Mouse (Mus musculus): ENCODE data around the gene Frrs1l.

Frrs1l gene

DNA sequence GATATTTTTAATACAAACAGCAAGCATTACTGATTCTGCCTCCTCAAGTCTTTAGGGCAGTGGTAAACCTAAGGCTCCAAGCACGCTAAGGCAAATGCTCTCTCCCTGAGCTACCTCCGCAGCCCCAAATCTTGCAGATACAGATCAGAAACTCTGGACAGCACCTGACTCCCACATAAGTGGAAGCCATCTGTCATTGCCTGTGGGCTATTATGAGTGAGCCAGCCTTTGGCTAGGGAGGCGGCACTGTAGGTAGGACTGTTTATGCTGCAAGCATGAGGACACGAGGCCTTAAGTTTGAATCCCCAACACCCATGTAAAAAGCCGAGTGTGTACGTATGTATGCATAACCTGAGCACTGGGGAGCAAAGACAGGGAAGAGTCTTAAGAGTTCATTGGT lies 26.5 kb downstream of the Frrs1l start:
- peak; percentile 41 to 66 for DNase-seq

DNA sequence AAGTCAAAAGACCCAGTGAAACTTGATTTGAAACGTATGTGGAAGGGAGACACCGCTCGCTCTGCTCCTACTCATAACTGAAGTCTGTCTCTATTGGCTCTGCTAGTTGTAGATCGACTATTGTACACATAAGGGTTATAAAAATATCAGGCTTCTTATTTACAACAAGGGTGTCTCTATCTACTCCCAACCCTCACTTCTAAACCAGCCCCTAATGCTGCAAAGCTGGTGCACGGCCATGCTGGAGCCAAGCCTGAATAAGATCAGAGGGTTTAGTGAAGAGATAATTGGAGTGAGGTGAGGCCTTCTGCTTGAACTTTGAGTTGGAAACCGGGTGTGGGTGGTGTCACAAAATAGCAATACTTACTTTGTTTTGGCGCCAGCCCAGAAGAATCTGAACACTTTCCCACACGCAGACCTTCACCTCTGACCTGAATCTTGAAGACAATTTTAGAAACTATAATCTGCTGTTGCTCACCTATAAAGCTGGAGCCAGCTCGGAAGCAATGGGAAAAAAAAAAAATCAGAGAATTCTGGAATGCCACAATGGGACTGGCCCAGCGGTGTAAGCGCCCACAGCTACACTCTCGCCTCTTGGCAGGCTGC lies 28.8 kb downstream of the Frrs1l start:
- DNase-seq, result no peak

DNA sequence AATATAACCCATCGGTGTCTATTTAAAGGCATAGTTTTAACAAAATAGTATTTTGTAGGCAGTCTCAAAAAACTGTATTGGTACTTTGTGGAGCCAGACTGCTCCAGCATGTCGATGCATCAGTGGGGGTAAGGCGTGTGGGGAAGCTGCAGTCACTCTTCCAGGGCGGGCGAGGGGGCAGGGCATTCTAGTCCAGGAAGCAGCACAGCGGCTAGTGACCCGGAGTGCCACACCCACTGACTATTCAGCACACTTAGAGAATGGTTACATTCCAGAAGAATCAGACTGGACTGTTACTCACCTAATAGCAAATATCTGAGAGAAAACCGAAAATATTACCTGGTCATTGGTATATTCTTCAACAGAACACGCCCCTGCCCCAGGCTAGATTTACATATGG lies 32.7 kb downstream of the Frrs1l start:
- DNase-seq, result no peak

DNA sequence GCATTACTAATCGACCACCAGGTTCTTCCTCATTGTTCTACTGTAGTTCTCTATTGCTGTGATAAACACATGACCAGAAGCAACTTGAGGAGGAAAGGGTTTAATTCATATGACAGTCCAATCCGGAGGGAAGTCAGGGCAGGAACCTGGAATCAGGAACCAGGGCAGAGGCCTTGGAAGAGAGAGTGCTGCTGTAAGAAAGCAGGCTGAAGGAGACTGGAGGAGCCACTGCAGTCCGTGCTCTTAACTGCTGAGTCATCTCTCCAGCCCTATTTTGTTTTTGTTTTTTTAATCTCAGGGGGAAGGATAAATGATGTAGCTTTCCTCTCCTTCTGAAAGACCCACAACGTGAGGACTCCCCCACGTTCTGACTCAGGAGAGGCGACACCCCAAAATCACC lies 37.0 kb downstream of the Frrs1l start:
- DNase-seq, result no peak

DNA sequence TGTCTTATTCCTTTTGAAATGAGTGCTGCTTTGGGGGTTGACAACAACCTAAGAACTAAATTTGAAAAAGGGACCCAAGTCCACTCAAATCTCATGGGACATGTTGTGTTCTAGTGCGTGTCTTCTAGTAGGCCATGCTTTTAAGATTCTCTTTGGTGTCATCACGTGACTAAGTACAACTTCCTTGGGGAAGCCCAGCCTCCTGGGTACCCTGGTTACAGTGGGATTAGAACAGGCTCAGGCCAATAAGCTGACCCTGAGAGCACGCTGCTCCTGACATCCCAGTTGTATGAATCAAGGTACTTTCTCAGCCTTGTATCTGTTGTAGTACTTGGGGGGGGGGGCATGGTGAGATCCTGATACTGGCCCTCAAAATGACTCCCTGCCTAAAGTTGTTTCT lies 38.5 kb downstream of the Frrs1l start:
- DNase-seq, result no peak

DNA sequence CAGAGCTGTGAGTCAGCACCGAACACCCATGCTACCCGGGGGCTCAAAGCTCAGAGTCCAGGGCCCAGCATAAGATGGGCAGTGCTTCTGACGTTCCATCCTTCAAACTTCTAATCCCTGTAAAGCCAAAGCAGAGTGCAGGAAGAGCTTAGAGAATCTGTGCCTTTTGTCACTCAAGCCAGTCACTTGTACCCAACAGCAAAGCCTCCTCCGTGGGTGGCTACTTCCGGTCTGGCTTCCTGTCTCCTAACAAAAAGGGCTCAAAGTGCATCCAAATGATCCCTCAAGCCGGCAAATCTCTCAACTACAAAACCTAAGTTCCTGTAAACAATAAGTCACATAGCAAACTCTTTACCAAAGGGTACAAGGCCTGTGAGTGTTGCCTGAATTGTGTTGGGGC lies 40.7 kb downstream of the Frrs1l start:
- no peak for DNase-seq

DNA sequence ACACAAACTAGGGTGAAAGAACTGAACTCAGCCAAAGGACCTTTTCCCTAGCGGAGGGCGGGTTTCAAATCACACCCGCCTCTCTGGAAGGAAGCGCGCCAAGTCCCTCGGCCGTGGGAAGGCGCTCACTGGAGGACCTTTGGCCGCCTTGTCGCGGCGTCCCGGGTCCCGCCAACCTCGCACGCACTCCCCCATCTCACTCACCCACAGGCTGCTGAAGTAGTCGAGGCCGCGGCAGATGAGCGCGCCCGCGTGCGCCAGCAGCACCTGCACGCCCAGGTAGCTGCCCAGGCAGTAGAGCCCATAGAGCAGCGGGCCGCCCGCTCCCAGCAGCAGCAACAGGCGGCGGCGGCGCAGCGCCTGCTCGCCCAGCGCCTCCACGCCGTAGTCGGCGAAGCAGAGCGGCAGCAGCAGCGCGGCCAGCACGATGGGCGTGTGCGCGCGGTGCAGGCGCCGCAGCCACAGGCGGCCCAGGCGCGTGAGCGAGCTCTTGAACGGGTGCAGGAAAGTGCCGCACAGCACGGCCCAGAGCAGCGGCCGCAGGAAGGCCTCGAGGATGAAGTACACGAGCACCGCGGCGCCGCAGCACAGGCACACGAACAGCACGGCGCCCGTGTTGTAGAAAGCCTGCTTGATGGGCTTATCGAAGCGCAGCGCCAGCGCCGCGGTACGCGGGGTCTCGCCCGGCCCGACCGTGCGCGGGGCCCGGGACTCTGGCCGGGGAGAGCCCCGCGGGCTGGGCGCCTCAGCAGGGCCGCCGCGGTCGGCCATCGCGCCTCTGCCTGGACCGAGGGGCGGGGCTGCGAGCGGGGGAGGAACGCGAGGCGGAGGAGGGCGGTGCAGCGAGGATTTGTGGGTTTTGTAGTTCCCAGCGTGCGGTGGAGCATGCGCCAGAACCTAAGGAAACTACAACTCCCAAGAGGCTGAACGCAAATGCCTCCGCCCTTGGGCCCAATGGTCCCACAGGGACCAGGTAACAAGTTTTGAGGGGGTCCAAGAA lies 43.2 kb downstream of the Frrs1l start, which contains the start of gene Tmem245:
TSS of gene Tmem245 (minus strand) at position 797 of the 1,000 bp plus-strand sequence.
- DNase-seq, result peak; percentile 95 to 96

DNA sequence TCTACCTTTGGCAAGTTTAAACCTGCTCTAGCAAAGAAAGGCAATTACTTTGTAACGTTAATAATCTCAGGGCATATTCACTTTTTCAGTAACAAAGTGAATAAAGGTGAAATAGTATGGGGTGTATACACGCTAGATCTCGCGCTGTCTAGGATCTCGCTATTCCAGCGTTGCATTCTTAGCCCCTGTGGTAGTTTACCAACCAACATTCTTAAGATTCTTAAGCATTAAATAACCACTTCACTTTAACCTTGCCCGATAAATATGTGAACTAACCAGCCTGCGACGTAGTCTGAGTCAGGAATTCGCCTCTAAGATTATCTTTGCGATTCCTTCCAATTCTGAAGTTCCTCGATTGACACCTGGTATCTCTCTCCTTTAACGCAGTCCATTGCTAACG lies 44.0 kb downstream of the Frrs1l start:
- DNase-seq, result no peak

DNA sequence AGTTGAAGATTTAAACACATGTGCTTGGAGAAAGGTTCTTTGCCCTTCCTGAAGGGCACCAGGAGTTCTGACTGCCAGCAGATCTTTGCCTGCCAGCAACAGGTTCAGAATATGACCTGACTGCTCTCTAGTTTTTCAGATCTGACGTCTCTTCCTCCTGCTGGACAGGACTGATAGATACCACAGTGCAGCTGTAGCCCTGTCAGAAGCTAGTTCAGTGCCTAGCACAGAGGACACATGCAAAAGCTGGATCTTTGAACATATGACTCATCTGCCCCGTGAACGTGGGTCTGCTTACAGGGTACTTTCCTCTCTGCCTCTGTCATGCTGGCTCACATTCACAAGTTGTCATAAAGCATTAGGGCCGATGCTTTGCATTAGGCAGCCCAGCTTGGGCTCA lies 45.9 kb downstream of the Frrs1l start:
- DNase-seq, result no peak

DNA sequence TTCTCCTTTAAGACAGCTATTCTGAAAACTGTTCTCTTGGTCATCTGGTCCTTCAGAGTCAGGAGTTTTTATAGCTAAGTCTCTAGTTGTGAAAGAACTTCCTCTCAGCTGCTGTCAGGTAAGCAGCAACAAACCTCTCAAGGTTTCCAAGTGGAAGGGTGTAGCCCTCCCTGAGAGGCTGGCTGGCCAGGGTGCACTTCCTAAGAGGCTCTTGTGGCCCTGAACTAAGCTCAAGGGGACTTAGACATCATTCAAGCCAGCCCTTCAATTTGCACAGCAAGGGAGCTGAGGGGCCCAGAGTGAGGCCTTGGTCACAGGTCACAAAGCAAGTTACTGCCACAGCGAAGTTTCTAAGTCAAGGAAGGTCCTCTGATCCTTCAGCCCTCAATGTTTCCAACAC lies 46.9 kb downstream of the Frrs1l start:
- DNase-seq, result no peak

DNA sequence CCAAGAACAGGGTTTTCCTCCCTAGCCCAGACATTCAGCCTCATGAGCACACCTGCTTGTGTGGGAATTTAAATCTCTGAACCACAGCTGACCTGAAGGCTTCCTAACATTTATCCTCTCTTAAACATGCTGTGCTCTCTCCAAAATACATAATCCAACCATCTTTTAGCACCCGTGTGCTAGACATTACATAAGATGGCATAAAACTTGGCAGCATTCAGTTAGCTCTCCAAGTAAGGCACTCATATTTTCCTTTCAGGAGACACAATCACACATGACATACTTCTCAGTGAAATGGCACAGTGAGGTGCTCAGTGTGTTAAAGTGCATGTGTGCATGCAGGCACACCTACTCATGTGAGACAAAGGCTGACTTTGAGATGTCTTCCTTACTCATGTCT lies 47.6 kb downstream of the Frrs1l start:
- DNase-seq, result no peak

DNA sequence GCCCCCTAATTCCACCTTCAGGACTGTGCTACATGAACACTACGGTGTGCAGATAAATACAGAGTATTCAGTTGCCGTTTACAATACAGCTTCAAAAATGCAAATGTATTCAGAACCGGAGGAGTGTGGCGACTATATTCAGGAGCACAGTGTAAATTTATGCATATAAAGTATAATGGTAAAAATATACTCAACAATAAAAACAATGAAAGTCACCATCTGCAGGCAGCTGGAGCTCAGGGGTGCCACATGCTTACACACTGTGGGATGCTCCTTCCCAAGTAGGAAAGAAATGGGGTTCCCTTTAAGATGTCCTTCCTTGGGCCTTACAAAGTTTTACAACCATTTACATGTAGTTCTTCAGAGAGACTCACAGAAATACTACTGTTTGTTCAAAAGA lies 48.7 kb downstream of the Frrs1l start:
- no peak for DNase-seq

DNA sequence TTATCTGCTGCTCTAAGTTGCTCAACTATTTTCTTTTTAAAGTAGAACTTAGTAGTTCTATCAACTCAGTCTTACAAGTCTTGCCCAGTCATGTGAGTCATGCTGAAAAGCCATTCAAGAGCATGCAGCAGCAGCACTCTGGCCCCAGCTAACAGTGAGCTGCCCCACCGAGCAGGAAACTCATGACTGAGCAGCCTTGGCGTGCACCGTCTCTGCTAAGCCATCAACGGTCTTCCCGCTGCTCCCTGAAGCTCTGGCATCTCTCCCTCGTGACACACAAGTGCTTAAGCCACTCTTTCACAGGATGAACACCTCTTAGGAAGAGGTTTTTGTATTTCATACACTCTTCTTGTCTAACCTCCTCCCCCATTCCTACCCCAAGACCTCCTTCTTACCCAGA lies 53.1 kb downstream of the Frrs1l start:
- no peak for DNase-seq

DNA sequence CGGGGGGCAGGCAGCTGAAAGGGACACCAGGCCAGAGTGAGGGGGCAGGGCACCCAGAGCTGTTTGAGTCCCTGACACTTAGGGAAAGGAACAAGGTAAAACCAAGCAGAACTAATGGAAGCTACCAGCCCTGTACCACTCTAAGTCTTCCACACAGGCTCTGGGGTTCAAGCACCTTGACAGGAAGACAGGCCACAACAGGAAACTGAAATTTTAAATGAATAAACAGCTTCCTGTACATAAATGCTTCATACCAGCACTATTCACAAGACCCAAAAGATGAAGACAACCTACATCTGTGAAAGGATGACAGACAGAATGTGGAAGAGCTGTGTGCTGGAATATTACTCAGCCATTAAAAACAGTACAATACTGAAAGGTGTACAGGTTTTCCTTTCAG lies 54.9 kb downstream of the Frrs1l start:
- DNase-seq, result no peak

DNA sequence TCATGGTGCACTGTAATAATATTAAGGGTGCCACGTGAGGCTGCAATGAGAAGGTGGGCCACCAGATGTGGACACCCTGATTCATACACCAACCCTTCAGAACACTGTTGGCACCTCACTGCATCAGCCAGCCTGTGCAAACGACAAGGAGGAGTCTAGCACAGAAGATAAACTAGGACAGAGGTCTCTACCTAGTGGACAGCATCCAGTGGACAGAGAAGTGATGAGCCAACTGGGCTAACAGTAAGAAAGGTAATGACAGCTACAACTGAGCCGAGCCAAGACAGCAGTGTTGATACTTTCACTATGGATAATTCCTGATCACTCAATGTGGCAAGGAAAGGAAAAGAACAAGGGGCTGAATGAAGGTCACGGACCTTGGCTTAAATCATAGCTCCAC lies 57.0 kb downstream of the Frrs1l start:
- no peak for DNase-seq

DNA sequence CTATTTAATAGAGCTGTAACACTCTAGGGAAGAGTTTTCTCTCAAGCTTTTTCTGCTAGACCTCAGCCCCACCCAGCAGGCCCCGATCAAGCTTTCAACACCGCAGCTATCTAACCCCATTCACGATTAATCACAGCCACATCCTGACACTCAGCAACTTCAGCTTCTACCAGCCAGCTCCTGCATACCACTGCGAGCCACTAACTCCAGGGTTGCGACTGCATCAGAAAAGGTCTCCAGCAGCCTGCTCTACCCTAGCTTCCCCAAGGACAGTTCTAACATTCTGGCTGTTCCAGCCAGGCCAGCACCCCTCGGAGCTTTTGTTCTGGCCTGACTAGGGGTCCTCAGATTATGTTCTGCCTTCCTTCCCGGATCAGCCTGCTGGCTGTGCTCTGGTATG lies 58.1 kb downstream of the Frrs1l start:
- DNase-seq, result no peak

DNA sequence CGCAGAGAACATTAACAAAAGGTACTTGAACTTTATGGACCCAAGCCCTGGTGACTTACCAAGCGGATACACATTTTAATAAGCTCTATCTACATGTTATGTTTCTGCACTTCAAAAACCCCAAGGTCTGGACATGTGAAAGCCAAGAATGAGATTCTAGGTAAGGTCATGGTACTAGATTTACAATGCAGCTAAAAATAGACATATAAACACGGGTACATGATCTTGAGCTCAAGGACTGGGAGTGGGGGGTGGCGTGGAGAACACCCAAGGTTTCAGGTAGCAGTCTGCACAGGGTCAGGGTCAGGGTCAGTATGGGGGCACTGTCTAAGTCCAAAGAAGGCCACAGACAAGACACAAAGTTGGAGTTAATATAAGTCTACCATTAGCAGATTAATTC lies 59.9 kb downstream of the Frrs1l start:
- no peak for DNase-seq

DNA sequence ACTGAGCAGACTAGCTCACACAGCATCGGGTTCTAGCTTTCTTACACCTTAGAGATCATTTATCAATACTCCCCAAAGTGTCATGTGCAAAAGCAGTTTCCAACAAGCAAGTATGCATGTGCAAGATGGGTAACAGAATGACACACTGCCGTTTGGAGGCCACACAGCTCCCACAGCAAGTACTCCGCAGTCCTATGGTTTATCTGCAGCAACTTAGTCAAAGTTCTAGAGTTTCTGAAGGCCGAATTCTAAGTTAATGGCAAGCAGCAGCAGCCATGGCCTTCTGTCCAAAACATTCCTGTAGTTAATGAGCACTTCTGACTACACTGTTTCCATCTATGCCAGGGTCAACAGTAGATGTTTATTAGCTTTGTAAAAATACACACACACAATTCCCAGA lies 63.2 kb downstream of the Frrs1l start:
- no peak for DNase-seq

DNA sequence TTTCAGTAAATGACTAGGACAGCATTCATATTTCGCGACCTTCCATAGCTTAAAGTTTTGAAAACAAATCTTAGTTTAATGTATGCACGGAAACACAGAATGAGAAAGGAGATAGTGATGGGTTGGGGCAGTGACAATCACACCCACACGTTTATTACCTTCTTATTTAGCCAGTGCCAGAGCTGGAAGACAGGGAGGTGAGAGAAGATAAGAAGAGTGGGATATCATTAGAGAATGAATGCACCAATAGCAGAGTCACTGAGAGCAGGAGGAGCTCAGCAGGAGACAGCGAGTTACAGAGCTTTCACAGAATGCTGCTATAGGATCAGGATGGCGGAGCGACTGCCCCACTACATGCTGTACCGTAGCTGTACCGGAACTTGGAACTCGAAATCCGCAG lies 68.0 kb downstream of the Frrs1l start:
- no peak for DNase-seq

DNA sequence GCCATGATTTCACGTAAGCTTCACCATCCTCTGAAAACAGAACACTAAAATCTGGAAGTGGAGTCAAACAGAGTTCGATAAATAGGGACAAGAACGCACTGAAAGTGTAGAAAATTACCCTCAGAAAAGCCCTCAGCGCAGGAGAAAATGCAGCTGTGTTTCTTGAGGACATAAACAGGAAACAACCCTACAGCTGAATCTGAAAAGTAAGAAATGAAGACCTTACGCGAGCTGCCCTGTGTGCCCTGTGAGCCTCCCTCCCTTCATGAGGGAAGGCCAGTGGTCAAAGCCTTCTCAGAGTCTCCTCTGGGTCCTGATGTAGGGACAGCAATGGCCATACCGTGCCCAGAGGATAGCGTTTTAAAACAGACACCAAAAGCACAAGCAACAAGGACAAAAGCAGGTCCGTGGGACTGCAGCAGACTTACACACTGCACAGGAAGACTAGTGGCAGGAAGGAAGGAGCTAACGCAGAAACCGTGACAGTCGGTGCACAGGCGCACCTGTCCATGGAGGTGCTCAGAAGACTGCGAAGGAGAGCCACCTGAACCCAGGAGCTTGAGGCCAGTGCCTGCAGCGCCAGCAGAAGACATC lies 74.4 kb downstream of the Frrs1l start:
- no peak for DNase-seq

DNA sequence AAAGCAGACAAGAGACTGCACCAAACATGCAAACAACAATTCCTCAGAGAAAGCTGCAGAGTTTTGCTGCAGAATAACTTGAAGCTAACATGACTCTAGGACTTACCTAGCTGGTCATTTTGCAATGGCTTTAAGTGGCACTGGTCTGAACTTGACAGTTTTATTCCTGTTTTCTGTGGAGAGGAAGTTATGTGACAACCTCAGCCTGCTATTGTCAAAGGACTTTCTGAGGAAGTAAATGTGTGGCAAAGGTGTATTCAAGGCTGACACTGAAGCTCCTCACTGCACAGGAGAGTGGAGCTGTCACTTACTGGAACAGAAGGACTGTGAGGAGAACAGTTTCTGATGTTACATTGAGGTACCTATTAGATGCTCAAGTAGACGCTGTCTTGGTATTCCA lies 75.4 kb downstream of the Frrs1l start:
- no peak for DNase-seq

DNA sequence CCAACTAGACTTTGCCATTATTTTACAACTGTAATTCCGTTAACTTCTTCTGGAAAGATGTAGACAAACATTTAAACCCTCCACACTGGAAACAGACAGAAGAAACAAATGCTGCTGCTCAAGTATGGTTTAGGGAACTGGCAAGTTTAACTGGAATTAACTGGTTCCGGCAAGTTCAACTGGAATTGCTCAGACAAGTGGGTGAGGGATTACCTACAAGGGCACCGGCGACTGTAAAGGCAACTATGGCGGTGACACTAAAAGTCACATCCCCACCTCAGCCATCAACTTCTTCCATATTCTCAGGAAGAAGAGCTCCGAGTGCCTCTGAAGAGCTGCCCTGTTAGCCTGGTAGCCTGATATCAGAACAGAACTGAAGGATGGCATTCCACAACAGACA lies 75.9 kb downstream of the Frrs1l start:
- DNase-seq, result no peak

DNA sequence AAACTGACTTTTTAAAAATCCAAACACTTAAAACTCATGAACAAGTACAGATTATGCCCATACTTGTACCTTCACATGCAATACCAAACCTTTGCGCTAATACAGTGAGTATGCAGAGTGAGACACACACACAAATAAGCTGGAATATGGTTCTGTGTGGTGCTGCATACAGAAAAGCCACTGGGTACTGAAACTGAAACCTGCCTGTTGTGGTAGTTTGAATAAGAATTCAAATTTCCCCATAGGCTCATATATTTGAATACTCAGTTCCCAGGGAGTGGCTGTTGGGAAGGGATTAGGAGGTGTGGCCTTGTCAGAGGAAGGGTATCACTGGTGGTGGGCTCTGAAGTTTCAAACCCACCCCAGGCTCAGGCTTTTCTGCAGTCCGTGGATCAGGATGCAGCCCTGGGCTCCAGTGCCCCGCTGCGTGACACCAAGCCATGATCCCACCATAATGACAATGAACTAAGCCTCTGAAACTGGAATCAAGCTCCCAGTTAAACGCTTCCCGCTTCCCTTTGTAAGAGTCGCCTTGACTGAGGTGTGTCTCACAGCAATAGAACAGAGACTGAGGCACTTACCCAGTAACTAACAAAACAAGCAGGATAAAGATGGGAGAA lies 77.7 kb downstream of the Frrs1l start:
- no peak for DNase-seq

DNA sequence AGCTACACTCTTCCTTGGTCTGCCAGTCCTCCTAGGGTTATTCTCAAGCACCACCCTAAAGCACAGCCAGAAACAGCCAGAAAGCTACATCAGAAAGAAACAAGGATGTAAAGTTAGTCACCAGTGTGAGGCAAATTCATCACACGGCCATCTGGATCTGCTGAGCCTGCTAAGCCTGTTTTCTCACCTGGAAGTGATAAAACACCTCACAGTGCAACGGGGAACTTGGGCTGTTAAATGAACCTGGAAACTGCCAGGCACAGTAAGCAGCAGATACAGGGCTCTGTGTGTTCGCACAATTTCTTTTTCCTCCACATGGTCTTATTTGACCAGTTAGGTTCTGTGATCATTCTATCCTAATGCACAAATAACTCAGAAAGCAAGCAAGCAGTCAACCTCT lies 80.6 kb downstream of the Frrs1l start:
- DNase-seq, result no peak
